Mouse (Mus musculus) limb, embryonic 10.5 days (tissue): ENCODE measurements around the gene Trim50. TPM values are rescaled to one million over a fixed set of nuclear protein-coding genes. Genes with fewer than 3 reads are reported as not detected.
A peak's percentile ranks its signal among the peaks of the same experiment; 100 is the strongest.

Experiments
- DNase-seq: peaks from one replicate; pipeline ENCODE4 v3.0.0-alpha.2; 2017; ENCODE audit warnings: low spot score
- H3K27ac ChIP-seq: fragments of 300-500 bp; sonication (generic); 2 replicates; pipeline ENCODE4 v1.5.1; 2016; ENCODE audit warnings: mild to moderate bottlenecking
- H3K27me3 ChIP-seq: fragments of 300-500 bp; sonication (generic); 2 replicates; pipeline ENCODE4 v1.6.1; 2016; ENCODE audit warnings: low read depth, mild to moderate bottlenecking; ENCODE audit not compliant: poor library complexity, severe bottlenecking
- H3K36me3 ChIP-seq: fragments of 300-500 bp; sonication (generic); 2 replicates; pipeline ENCODE4 v1.6.1; 2016; ENCODE audit warnings: mild to moderate bottlenecking, moderate library complexity
- H3K4me1 ChIP-seq: fragments of 300-500 bp; sonication (generic); 2 replicates; pipeline ENCODE4 v1.6.1; 2016
- H3K4me3 ChIP-seq: fragments of 300-500 bp; sonication (generic); 2 replicates; pipeline ENCODE4 v1.5.1; 2016; ENCODE audit warnings: mild to moderate bottlenecking, moderate library complexity
- H3K9me3 ChIP-seq: fragments of 300-500 bp; sonication (generic); replicated peaks from 2 replicates; pipeline ENCODE4 v1.6.1; 2016; ENCODE audit warnings: mild to moderate bottlenecking
- WGBS: fragments of 180-500 bp; shearing (Covaris S2); methylation state at CpG from one replicate; pipeline ENCODE4 v1.1.7; 2016; 5-methylcytosine and 5-hydroxymethylcytosine counted together
- polyA plus RNA-seq: library from polyadenylated mRNA; unstranded; fragments of >200 nt; fragmentation: Nextera tagmentation; extraction: Ambion mirVana; gene quantifications from 2 replicates; pipeline ENCODE4 v1.2.1, GENCODE M21; 2016

The Trim50 gene
- polyA plus RNA-seq, result not detected in 2 replicates

- Histone ChIP-seq H3K4me1 (peaks cover 6% of the 10 kb centered on the region), H3K9me3 (peaks cover 2% of the 10 kb centered on the region), H3K27ac (no peak within 1 kb of the TSS), H3K27me3 (peaks cover 30% of the 10 kb centered on the region), H3K4me3 (peak within 1 kb of the TSS; percentile 29), H3K36me3 (no peaks in the 10 kb centered on the region)
- 58% methylated on average over 9 of the region's 9 CpGs for WGBS
- no peak for DNase-seq
These were observed at the start of gene Trim50 for GRCm38 (mm10) chr5:135352995-135353394. Gene Trim50 (plus strand): TSS chr5:135353295.

GRCm38 (mm10) chr5:135306321-135306965 is 46.7 kb upstream of the Trim50 start:
- no peaks in the 10 kb centered on the region for H3K9me3 ChIP-seq
- no peak overlapping the region for H3K27ac ChIP-seq
- DNase-seq, result peak; percentile 25
- no peak overlapping the region for H3K4me3 ChIP-seq
- H3K27me3 ChIP-seq, result no peaks in the 10 kb centered on the region
- H3K36me3 ChIP-seq, result no peaks in the 10 kb centered on the region
- no peaks in the 10 kb centered on the region for H3K4me1 ChIP-seq
- 59% methylated on average over 10 of the region's 10 CpGs for whole genome bisulfite sequencing

GRCm38 (mm10) chr5:135316177-135316576 is 36.9 kb upstream of the Trim50 start:
- Histone ChIP-seq H3K27ac (no peak overlapping the region), H3K4me3 (no peak overlapping the region), H3K9me3 (no peaks in the 10 kb centered on the region), H3K36me3 (no peaks in the 10 kb centered on the region), H3K4me1 (peaks cover 3% of the 10 kb centered on the region; the same call in 1 of the 2 replicates), H3K27me3 (no peaks in the 10 kb centered on the region)
- DNase-seq, result peak; percentile 9
- WGBS, result 80% methylated on average over 3 of the region's 3 CpGs

- Histone ChIP-seq H3K27me3 (no peaks in the 10 kb centered on the region), H3K4me3 (no peak overlapping the region), H3K36me3 (no peaks in the 10 kb centered on the region), H3K27ac (no peak overlapping the region), H3K4me1 (peaks cover 3% of the 10 kb centered on the region; the same call in 1 of the 2 replicates), H3K9me3 (no peaks in the 10 kb centered on the region)
- WGBS, result 74% methylated on average over 2 of the region's 2 CpGs
- peak; percentile 23 for DNase-seq
These were observed 33.2 kb upstream of the Trim50 start for GRCm38 (mm10) chr5:135319856-135320255.

GRCm38 (mm10) chr5:135322197-135322596 is 30.9 kb upstream of the Trim50 start:
- H3K4me1 ChIP-seq, result peaks cover 8% of the 10 kb centered on the region; the same call in 1 of the 2 replicates
- H3K27me3 ChIP-seq, result no peaks in the 10 kb centered on the region
- no peak overlapping the region for H3K4me3 ChIP-seq
- 81% methylated on average over 1 of the region's 1 CpGs for WGBS
- DNase-seq, result no peak
- H3K27ac ChIP-seq, result no peak overlapping the region
- no peaks in the 10 kb centered on the region for H3K9me3 ChIP-seq
- H3K36me3 ChIP-seq, result no peaks in the 10 kb centered on the region

- H3K9me3 ChIP-seq, result no peaks in the 10 kb centered on the region
- no peaks in the 10 kb centered on the region for H3K36me3 ChIP-seq
- no peaks in the 10 kb centered on the region for H3K27me3 ChIP-seq
- no peak overlapping the region for H3K27ac ChIP-seq
- DNase-seq, result peak; percentile 23
- peaks cover 8% of the 10 kb centered on the region; the same call in 1 of the 2 replicates for H3K4me1 ChIP-seq
- 30% methylated on average over 3 of the region's 3 CpGs for WGBS
- H3K4me3 ChIP-seq, result no peak overlapping the region
These were observed 26.9 kb upstream of the Trim50 start for GRCm38 (mm10) chr5:135326121-135326659.

GRCm38 (mm10) chr5:135329471-135329870 is 23.6 kb upstream of the Trim50 start:
- H3K9me3 ChIP-seq, result no peaks in the 10 kb centered on the region
- H3K27ac ChIP-seq, result no peak overlapping the region
- no peaks in the 10 kb centered on the region for H3K36me3 ChIP-seq
- no peaks in the 10 kb centered on the region for H3K27me3 ChIP-seq
- WGBS, result 87% methylated on average over 4 of the region's 4 CpGs
- peak; percentile 15 for DNase-seq
- no peak overlapping the region for H3K4me3 ChIP-seq
- peaks cover 8% of the 10 kb centered on the region; the same call in 1 of the 2 replicates for H3K4me1 ChIP-seq

- peaks cover 8% of the 10 kb centered on the region; the same call in 1 of the 2 replicates for H3K4me1 ChIP-seq
- no peaks in the 10 kb centered on the region for H3K27me3 ChIP-seq
- H3K27ac ChIP-seq, result no peak overlapping the region
- WGBS, result 89% methylated on average over 5 of the region's 5 CpGs
- DNase-seq, result no peak
- H3K36me3 ChIP-seq, result no peaks in the 10 kb centered on the region
- H3K9me3 ChIP-seq, result no peaks in the 10 kb centered on the region
- no peak overlapping the region for H3K4me3 ChIP-seq
These were observed 22.9 kb upstream of the Trim50 start for GRCm38 (mm10) chr5:135330201-135330600.

- H3K4me3 ChIP-seq, result no peak overlapping the region
- peaks cover 6% of the 10 kb centered on the region; the same call in 1 of the 2 replicates for H3K4me1 ChIP-seq
- H3K36me3 ChIP-seq, result no peaks in the 10 kb centered on the region
- no peaks in the 10 kb centered on the region for H3K9me3 ChIP-seq
- H3K27me3 ChIP-seq, result no peaks in the 10 kb centered on the region
- 88% methylated on average over 6 of the region's 6 CpGs for whole genome bisulfite sequencing
- peak; percentile 15 for DNase-seq
- H3K27ac ChIP-seq, result no peak overlapping the region
These were observed 21.9 kb upstream of the Trim50 start for GRCm38 (mm10) chr5:135331161-135331560.

GRCm38 (mm10) chr5:135337575-135337974 is 15.5 kb upstream of the Trim50 start:
- Histone ChIP-seq H3K4me1 (no peaks in the 10 kb centered on the region), H3K9me3 (no peaks in the 10 kb centered on the region), H3K36me3 (no peaks in the 10 kb centered on the region), H3K27me3 (no peaks in the 10 kb centered on the region), H3K4me3 (no peak overlapping the region), H3K27ac (no peak overlapping the region)
- DNase-seq, result no peak
- 65% methylated on average over 3 of the region's 3 CpGs for WGBS

GRCm38 (mm10) chr5:135345989-135346388 is 7.1 kb upstream of the Trim50 start:
- no peak overlapping the region for H3K27ac ChIP-seq
- no peaks in the 10 kb centered on the region for H3K27me3 ChIP-seq
- no peak overlapping the region for H3K4me3 ChIP-seq
- no peak for DNase-seq
- H3K9me3 ChIP-seq, result no peaks in the 10 kb centered on the region
- H3K4me1 ChIP-seq, result no peaks in the 10 kb centered on the region
- WGBS, result 79% methylated on average over 7 of the region's 7 CpGs
- no peaks in the 10 kb centered on the region for H3K36me3 ChIP-seq

GRCm38 (mm10) chr5:135346430-135346829 is 6.7 kb upstream of the Trim50 start:
- Histone ChIP-seq H3K36me3 (no peaks in the 10 kb centered on the region), H3K4me1 (no peaks in the 10 kb centered on the region), H3K27ac (no peak overlapping the region), H3K9me3 (no peaks in the 10 kb centered on the region), H3K4me3 (no peak overlapping the region), H3K27me3 (no peaks in the 10 kb centered on the region)
- no peak for DNase-seq
- WGBS, result 30% methylated on average over 1 of the region's 1 CpGs

- WGBS, result 67% methylated on average over 4 of the region's 4 CpGs
These were observed 5.5 kb upstream of the Trim50 start for GRCm38 (mm10) chr5:135347511-135348011.

More at GRCm38 (mm10) chr5:135347511-135348011, 5.5 kb upstream of the Trim50 start:
- H3K9me3 ChIP-seq, result no peaks in the 10 kb centered on the region
- no peaks in the 10 kb centered on the region for H3K4me1 ChIP-seq
- no peak overlapping the region for H3K27ac ChIP-seq
- H3K36me3 ChIP-seq, result no peaks in the 10 kb centered on the region
- no peak for DNase-seq
- H3K4me3 ChIP-seq, result no peak overlapping the region
- peaks cover 10% of the 10 kb centered on the region; the same call in 1 of the 2 replicates for H3K27me3 ChIP-seq
